Mouse (Mus musculus): Measurements from ENCODE around the gene Cfdp1.
A peak's percentile ranks its signal among the peaks of the same experiment; 100 is the strongest.
"Not testable (repeated sequence)": the region's sequence is repeated elsewhere in the genome, so short reads cannot be mapped to it uniquely, and the experiment has no call there.

Gene Cfdp1

DNA sequence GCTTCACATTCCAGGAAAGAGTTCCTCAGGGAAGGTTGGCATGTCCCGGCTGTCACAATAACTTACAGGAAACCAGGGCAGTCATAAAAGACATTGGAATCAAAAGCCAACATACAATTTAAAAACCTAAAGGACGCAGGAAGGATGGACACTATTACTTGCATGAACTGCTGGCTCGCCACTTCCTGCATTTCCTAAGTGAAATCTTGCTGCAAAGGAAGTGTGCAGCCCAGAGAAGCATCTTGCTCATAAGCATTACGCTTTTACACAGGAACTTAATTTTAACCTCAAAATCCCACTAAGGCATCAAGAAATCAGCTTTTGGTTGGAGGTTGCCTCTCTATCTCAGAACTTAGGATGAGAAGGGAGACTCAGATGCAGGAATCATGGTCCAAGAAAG is 9.2 kb upstream of the Cfdp1 start:
- no peak for DNase-seq (ENCODE audit: low read depth in 1 of 2, low spot score in 2 of 2)

DNA sequence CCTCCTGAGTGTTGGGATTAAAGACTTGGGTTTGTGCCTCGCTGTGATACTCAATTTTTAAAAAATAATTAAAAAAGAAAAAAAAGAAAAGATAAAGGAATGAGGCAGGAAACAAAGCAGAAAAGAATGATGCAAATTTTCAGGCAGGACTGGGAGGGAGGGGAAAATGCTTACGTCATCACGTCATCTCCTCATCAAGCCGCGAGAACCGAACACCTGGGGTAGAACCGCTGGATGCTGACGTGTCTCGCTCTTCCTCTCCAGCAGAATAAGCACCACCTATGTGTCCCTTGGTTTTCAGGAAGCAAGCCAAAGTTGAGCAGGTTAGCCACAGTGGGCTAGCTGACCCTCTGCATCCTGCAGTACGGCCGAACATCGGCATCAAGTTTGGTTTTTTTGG is 1.9 kb upstream of the Cfdp1 start:
- DNase-seq (ENCODE audit: low read depth in 1 of 2, low spot score in 2 of 2): no peak

DNA sequence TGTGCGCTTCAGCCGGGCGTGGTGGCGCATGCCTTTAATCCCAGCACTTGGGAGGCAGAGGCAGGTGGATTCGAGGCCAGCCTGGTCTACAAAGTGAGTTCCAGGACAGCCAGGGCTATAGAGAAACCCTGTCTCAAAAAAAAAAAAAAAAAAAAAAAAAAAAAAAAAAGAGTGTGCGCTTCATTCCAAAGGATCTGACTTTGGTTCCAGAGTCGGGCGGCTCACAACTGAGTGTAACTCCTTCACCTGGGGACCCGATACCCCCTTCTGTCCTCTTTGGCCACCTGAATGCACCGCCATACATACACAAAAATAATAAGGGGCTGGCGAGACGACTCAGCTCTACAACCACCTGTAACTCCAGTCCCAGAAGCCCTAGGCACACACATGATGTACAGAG is 872 bp downstream of the Cfdp1 start:
- DNase-seq (ENCODE audit: low read depth in 1 of 2, low spot score in 2 of 2): not testable (repeated sequence)

DNA sequence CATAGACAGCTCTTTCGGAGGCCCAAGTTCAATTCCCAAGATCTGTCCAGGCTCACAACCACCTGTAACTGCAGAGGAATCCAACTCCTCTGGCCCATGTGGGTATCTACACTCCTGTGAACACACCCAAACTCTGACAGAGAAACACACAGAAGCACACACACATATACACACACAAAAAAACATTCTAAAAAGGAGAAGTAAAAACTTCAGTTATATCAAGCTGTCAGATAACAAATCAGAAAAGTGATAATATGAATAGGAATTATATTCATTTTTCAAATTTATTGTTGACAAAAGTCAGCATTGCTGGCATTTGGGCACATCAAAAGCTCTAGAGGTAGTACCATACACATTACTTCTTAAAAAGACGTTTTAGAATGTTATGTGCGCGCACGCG is 7.3 kb downstream of the Cfdp1 start:
- DNase-seq (ENCODE audit: low read depth in 1 of 2, low spot score in 2 of 2): no peak

DNA sequence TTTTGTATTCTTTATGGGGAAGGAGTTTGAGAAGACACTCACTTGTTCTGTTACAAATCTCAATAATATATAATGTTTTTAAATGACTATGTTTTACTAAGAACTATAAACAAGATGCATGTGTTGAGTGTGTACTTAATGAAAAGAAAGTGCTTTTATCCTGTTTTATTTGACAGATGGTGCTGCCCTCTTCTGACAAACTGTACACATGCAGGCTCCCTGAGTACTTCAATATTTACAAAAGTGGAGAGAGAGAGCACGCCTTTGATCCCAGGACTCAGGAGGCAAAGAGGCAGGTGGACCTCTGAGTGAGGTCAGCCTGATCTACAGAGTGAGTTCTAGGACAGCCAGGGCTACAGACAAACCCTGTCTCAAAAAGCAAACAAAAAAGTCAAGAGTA is 18.6 kb downstream of the Cfdp1 start:
- DNase-seq (ENCODE audit: low read depth in 1 of 2, low spot score in 2 of 2): no peak

DNA sequence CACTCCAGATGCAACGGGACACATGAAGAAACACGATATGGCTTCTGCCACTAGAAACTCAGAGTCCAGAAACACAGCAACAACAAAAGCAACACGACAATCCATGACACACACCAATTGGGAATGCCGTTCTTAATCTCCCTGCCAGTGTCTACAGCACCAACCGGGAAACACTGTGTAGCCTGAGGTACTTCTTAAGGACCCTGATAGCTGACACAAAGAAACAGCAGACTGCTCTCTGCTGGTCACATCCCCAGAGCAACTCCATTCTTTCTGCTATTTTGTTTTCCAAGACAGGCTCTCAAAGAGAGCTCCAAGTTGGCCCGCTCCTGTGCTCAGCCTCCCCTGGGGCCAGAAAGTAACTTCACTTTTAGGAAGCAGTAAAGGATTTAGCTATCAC is 20.1 kb downstream of the Cfdp1 start:
- DNase-seq (ENCODE audit: low read depth in 1 of 2, low spot score in 2 of 2): no peak

DNA sequence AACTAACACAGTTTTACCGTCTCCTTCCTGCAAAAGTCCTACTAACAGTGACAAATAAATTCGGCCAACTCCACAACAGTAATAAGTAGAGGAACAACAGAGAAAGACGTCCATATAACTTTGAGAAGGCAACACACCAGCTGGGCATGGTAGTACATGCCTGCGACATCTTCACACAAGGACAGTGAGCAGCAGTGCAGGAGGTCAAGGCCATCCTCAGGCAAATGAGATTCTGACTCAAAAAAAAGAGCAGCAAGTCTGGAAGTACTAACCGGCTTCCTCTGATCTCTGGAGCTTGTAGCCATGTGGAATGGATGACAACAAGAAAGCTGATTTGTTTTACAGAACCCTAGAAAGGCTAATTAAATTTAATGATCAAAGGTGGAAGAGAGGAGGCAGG is 21.1 kb downstream of the Cfdp1 start:
- no peak for DNase-seq (ENCODE audit: low read depth in 1 of 2, low spot score in 2 of 2)

DNA sequence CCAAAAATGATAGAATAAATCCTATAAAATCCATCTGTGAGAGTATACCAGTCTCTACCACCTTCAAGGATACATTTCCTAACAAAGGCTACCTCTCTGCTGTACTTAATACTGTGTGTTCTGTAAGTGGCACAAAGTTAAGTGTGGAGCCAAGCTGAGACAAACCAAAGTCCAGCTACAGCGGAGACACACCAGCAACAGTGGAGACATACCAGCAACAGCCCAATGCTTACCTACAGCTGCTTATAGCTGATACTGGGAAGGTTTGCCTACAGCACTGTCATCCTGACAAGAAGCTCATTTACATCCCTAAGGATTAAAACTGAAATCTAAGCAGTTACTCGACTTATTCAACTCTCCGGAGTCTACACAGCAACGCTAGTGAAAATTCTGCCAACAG is 22.1 kb downstream of the Cfdp1 start:
- DNase-seq (ENCODE audit: low read depth in 1 of 2, low spot score in 2 of 2): no peak

DNA sequence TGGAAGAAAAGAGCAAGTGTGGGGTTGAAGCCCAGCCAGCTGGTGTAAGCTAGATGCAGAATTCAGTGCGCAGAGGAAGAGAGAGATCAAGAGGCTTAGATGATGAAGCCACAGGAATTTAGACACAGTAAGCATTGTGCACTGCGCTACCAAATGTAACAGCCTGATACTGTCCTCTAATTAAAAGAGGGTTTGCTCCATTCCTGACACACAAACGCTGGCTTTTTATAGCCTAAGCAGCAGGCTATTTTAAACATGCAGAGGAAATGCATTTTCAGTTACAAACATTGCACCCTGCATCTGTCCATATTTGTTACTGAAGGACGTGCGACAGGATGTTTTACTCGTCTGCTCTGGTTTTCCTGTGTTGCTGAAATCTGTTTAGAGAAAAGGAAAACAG is 25.5 kb downstream of the Cfdp1 start:
- DNase-seq (ENCODE audit: low read depth in 1 of 2, low spot score in 2 of 2): no peak

DNA sequence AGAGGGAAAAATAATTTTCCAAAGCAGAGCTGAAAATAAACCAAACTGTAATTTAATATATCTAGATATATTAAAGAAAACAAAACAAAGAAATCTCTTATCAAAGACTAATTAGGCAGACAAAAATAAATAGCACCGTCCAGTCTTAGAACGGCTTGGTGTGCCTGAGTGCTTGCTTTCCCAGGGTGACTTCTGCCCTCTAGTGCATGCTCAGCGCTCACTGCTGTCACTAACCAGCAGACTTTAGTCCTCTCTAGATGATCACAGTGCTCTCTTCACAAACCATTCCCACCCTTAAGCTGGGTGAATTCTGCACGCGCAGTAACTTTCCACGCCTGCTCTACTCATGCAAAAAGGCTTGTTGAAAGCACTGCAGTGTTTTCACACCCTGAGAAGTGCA is 28.9 kb downstream of the Cfdp1 start:
- no peak for DNase-seq (ENCODE audit: low read depth in 1 of 2, low spot score in 2 of 2)

DNA sequence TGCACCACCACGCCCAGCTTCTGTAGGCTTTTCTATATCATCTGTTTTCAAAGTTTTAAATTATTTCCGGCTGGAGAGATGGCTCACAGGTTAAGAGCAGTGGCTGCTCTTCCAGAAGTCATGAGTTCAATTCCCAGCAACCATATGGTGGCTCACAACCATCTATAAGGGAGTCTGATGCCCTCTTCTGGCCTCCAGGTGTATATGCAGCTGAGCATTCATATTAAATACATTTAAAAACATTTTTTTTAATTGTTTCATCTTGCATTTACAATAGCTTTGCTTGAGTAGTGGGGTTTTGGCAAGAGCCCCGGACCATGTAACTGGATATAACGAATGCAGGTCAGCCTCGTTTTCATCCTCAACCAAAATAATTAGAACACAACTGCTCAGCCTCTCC is 29.8 kb downstream of the Cfdp1 start:
- DNase-seq (ENCODE audit: low read depth in 1 of 2, low spot score in 2 of 2): no peak

DNA sequence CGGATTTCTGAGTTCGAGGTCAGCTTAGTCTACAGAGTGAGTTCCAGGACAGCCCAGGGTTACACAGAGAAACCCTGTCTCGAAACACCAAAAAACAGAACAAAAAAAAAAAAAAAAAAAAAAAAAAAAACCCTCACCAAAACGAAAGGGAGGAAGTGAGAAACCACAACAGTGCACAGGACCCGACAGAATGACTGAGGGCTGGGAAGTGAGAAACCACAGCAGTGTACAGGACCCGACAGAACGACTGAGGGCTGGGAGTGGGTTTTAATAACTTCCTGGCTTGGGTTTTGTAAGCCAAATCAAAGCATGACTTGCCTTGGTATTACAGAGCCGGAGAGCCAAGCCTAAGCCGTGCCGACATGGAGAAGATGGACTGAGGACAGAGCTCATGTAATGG is 32.9 kb downstream of the Cfdp1 start:
- peak; percentile 59 to 61 for DNase-seq (ENCODE audit: low read depth in 1 of 2, low spot score in 2 of 2)

DNA sequence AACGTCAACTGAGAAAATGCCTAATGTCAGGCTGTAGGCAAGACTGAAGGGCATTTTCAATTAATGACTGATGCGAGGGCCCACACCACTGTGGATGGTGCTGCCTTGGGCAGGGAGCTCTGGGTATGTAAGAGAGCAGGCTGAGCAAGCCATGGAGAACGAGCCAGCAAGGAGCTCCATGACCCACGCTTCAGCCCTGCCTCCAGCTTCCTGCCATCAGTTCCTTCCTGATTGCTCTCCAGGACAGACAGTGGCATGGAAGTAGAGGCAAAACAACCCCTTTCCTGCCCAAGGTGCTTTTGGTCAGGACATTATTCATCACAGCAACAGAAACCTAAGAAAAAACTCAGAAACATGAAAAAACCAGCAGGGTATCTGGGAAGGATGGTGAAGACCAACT is 33.4 kb downstream of the Cfdp1 start:
- no peak for DNase-seq (ENCODE audit: low read depth in 1 of 2, low spot score in 2 of 2)

DNA sequence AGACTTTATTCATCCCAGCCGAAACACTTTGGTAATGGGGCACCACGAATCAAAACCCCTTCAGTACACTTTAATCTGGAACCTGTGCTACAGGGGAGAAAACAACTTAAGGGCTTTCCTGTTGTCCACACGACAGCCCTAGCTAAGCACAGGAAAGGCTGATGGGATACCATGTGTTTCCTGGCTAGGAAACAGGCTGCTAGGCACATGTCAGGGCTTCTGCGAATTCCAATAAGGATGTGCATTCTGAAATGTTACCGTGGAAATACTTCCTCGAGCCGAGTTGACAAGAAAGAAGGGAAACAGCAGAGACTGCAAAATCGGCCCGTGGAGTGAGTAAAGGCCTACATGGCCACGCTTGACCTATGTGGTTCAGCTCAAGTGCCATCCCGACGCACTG is 34.1 kb downstream of the Cfdp1 start:
- no peak for DNase-seq (ENCODE audit: low read depth in 1 of 2, low spot score in 2 of 2)

DNA sequence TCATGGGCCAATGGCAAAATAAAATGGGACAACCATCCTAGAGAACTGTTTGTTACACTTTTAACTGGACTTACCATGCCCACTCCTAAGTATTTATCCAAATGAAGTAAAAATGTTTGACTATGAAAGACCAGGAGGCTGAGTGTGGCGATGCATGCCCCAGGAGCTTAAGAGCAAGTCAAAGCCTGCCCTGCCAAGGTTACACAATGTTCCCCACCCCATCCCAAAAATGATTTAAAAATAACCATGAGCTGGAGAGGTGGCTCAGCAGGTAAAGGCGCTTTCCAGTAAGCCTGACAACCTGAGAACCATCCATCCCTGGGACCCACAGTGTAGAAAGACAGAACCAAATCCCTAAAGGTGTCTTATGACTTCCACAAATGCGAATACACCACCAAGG is 35.5 kb downstream of the Cfdp1 start:
- no peak for DNase-seq (ENCODE audit: low read depth in 1 of 2, low spot score in 2 of 2)

DNA sequence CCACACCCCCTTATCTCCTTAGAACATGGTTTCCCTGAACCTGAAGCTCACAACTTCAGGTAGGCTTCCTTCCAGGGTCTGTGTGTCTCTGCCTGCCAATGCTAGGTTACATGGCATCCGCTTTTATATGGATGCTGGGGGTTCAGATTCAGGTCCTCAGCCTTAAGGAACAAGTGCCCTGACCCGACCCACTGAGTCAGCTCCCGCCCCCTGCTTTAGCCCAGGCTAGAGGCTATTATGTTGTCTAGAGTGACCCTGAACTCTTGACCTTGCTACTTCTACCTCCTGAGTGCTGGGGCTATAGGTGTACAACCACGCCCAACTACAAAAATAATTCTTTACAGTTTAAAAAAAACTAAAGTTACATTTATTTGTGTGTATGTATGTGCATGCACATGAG is 39.0 kb downstream of the Cfdp1 start:
- no peak for DNase-seq (ENCODE audit: low read depth in 1 of 2, low spot score in 2 of 2)

DNA sequence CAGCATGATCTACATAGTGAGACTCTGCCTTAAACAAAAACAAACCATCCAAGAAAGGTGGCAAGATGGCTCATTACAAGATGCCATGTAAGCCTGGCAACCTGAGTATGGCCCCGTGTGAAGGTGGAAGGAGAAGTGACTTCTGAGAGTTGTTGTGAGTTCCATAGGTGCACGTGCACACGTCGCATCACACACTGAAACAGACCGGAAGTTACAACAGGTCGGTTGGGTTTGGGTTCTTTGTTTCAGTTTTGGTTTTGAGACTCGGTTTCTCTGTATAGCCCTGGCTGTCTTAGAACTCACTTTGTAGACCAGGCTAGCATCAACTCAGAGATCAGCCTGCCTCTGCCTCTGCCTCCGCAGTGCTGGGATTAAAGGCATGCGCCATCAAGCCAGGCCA is 40.3 kb downstream of the Cfdp1 start:
- no peak for DNase-seq (ENCODE audit: low read depth in 1 of 2, low spot score in 2 of 2)

DNA sequence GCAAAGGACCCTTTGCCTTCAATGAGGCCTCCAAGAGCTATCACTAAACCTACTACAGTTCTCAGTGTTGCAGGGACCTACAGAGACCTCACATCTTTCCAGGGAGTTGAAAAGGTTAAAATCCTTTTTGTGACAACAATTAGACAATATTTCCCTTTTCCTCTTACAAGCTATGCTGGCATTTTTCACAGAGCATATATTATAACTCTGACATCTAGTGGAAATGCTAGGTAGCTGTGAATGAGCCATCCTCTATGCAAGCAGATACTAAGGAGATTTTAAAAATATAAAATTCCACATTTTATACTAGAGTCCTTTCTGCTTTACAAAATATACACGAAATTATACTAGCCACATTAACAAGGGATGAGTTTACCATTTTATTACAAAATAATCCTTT is 41.3 kb downstream of the Cfdp1 start:
- DNase-seq (ENCODE audit: low read depth in 1 of 2, low spot score in 2 of 2): no peak

DNA sequence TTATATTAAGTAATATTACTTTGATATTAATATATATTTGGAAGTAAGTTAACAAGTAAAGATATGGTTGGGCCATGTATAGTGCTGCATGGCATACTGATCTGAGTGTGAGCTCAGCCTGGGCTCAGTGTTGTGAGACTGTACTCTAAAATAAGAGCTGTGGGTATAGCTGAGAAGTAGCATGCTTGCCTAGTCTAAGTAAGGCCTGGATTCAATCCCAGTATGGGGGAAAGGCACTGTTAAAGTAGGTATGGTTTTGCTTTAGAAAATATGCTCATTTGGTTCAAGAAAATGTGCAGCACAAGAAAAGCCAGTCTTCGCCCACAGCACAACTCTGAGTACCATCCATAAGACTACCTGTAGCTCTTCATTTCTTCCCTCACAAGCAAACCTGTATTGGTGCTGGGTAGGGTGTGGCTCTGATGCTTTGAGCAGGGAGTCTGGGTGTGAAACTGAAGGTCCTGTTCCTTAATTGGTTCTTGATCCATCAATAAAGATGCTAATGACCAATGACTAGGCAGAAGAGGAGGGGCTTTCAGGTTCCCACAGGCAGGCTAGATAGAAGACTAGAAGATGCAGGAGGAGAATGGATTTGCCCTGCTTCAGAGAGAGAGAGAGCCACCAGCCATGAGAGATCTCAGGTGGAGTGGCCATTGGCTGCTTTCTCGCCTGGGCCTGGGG is 43.3 kb downstream of the Cfdp1 start:
- no peak for DNase-seq (ENCODE audit: low read depth in 1 of 2, low spot score in 2 of 2)

DNA sequence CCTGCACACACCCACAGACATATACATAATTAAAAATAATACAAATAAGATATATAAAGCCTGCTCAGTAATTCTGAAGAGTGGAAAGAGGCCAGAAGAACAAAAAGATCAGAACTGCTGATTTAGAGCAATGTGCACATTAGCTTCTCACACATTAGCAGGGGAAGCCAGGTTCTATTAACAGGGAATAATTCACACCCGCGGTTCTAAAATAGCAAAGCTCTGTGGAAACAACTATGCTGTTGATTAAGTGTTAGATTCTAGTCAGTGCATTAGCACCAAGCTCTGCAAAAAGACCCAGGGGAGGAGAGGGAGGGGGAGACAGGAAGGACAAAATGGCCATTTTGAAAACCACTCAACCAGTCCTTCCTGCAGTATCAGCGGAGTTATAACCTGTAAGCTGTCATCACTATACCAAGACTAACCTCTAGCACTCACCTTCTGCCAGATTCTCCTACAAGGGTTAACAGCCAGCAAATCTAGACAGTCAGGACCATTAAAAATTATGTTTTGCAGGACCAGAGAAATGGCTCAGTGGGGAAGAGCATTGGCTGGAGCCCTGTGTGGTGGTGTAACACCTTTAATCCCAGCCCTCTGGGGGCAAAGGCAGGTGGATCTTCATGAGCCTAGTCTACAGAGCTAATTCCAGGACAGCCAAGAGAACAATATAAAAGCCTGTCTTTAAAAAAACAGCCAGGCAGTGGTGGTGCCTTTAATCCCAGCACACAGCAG is 45.0 kb downstream of the Cfdp1 start:
- DNase-seq (ENCODE audit: low read depth in 1 of 2, low spot score in 2 of 2): no peak

DNA sequence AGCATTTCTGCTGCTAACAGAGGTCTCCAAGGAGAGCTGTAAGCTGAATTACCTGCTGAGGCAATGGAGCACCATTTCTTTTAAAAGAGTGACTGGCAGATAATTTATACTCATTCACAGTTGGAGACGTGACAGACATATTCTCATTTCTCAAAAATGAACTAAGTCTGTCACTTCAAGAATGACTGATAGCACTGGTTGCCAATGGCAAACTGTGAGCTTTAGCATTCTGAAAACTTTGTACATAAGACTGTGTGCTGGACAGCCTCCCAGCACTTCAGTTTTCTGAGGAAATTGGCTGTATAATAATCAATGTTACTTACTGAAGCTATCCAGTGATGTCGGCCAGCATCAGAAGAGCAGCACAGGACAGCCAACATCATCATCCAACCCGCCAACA is 46.1 kb downstream of the Cfdp1 start:
- no peak for DNase-seq (ENCODE audit: low read depth in 1 of 2, low spot score in 2 of 2)

DNA sequence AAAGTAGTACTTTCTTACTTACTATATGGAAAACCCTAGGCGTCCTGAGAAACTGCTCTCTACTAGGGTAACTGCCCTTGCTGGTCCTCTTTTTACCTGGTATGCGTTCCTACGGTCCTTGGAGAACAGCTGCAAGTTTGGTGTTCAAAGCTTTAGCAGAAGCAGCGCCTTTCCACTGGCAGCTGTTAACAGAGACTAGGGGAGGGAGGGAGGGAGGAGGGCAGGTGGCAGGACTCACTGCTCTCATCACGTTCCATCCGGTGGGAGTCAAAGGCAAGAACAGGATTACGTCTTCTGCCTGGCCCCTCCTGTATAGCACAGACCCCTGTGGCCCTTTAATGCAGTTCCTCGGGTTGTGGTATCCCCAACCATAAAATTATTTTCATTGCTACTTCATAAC is 50.7 kb downstream of the Cfdp1 start:
- DNase-seq (ENCODE audit: low read depth in 1 of 2, low spot score in 2 of 2): no peak

DNA sequence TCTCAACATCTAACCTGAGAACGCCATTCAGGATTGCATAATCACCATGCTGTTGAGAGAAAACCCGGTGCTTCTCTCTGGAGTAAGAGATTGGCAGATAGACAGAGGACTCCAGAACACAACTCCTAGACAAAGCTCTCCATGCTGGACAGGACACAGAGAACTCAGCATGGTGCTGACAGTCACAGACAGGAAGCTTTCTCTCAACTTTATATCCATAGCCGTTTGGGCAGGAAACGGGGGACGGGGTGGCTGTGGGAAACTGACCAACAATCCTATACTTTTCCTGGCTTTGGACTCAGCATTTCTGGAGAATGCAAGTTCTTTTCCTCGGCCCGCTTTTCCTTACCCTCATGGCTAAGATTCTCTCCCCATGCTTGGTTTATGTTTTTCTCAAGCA is 51.8 kb downstream of the Cfdp1 start:
- DNase-seq (ENCODE audit: low read depth in 1 of 2, low spot score in 2 of 2): no peak
